Mouse (Mus musculus) cortical plate, adult 2 months (tissue): ENCODE measurements at regions not wholly inside any gene's neighbourhood (a gene's known extent, or its start where the extent isn't known, plus 50 kb on each side); places are given as distances from the start of the nearest gene placed in this dataset.

ENCODE experiments used
- CTCF ChIP-seq: fragments of 200-500 bp; IDR thresholded peaks from 2 replicates; pipeline ENCODE4 v1.5.1; 2011; ENCODE audit warnings: mild to moderate bottlenecking, control low read depth, low read length; ENCODE audit not compliant: insufficient read depth; ENCODE audit errors: extremely low read depth
- POLR2A ChIP-seq: fragments of 200-500 bp; IDR thresholded peaks from 2 replicates; pipeline ENCODE4 v1.6.1; 2011; ENCODE audit warnings: mild to moderate bottlenecking, low read length, control low read depth; ENCODE audit not compliant: insufficient read depth; ENCODE audit errors: extremely low read depth

DNA sequence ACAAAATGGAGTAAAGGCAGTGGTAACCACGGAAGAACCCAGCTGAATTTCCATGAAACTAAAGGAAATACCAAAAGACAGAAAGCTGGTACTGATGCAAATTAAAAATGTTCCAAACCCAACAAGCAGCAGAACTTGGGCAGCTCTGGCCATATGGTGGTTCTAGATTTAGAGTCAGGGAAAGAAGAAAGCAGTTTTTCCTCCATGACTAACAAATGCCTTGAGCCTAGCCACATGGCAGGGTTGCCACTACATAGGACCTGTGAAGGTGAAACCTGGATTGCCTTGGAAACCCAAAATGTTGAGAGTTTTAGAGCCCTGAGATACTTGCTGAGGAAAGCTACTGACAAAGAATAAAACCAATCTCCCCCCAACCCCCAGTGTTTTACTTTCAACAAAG is 701.5 kb upstream of the Foxg1 start:
- TF ChIP-seq CTCF: no peak
- no peak for TF ChIP-seq POLR2A
